Mouse (Mus musculus) kidney, adult 9 months (tissue): ENCODE data around the gene Olfr1283.
"Not testable (repeated sequence)": the region's sequence is repeated elsewhere in the genome, so short reads cannot be mapped to it uniquely, and the experiment has no call there.

Experiments
- DNase-seq: peaks from one replicate; pipeline ENCODE4 v3.0.0; 2022

Olfr1283 gene

DNA sequence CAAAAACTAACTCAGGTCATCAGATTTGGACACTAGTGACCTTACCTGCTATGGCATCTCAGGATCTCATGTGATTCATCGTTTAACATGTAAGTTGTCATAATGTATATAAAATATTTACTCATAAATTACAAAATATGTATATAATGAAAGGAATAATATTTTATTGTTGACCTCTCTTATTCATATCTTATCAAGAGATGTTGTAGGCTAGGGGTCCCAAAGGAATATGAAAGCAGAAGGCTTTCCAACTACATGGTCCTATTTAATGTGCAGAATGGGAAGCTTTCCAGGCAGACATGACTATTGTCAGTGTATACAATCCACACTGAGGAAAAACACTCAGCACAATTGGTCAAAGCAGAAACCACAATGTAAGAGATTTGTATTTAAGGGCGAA is at the start of gene Olfr1283:
Gene Olfr1283, plus strand, starts transcription at position 301 of the 400 bp plus-strand sequence.
- no peak for DNase-seq

- no peak for DNase-seq
Measured at GRCm38 (mm10) chr2:111326220-111326619, 40.4 kb upstream of the Olfr1283 start, which contains the start of gene Olfr1281. Gene Olfr1281 (plus strand): TSS chr2:111326520.

DNA sequence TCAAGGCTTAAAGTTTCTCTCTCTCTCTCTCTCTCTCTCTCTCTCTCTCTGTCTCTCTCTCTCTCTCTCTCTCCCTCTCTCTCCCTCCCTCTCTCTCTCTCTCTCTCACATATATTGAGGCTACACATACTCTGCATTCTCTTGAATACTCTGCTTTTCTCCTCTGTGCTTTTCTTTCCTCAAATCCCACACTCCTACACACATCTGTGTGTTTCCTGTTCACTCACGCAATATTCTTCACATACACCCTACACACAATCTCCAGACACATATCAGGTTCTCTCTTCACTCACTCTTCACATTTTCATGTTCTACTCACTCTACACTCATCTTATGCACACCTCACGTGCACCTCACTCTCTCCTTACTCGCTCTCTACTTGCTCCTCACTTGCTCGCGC is 32.9 kb upstream of the Olfr1283 start:
- DNase-seq = not testable (repeated sequence)

GRCm38 (mm10) chr2:111335976-111336375 is 30.6 kb upstream of the Olfr1283 start, which contains the start of gene Olfr1282:
Gene Olfr1282 (minus strand): TSS chr2:111336076.
- DNase-seq = no peak

- no peak for DNase-seq
Measured at GRCm38 (mm10) chr2:111375222-111375621, 8.6 kb downstream of the Olfr1283 start, which contains the start of gene Olfr1284. Gene Olfr1284 (plus strand): TSS chr2:111375522.
